Comparison of ENCODE assay signal across 12 mouse cellular contexts in genomic region chr7:66339625-66340024, GRCm38 (mm10). TPM values are rescaled to one million over a fixed set of nuclear protein-coding genes. Genes with fewer than 3 reads are reported as not detected.
A peak's percentile ranks its signal among the peaks of the same experiment; 100 is the strongest.
DNase-seq lines count a peak whose midpoint lies in the region; ATAC-seq and TF ChIP-seq lines count a peak whose summit lies in the region.
"Had no signal": no experiment of that assay in that cellular context is flagged by ENCODE, and none has a peak within 500 bp of the region (broad histone marks: within the 10 kb centered on the region; RNA-seq: fewer than 3 reads in every experiment).

No protein-coding gene starts in this region.

- peak overlapping the region; percentile 52; the same call in 1 of the 2 replicates for H3K27ac ChIP-seq in heart, postnatal 0 days (ENCODE audit: low read depth)
- H3K27ac ChIP-seq: layer of hippocampus, adult 2 months had no signal

- no peak for ATAC-seq in megakaryocyte, adult 5-6 weeks (ENCODE audit: poor library complexity, severe bottlenecking)
- peak; percentile 33 for ATAC-seq in heart, postnatal 0 days (ENCODE audit: insufficient read depth, low read depth)
- ATAC-seq: midbrain, embryonic 16.5 days had no signal

- H3K27me3 ChIP-seq in megakaryocyte, embryonic 14.5 days (replicated peaks) = no peaks in the 10 kb centered on the region
- no peaks in the 10 kb centered on the region for H3K27me3 ChIP-seq in heart, postnatal 0 days (ENCODE audit: control insufficient read depth, insufficient read depth, low read length)
- H3K27me3 ChIP-seq in myocyte (ENCODE audit: control insufficient read depth, insufficient read depth, insufficient read length) = no peaks in the 10 kb centered on the region

- H3K9ac ChIP-seq in heart, postnatal 0 days (replicated peaks; ENCODE audit: low read depth, low read length) = no peak overlapping the region

- peaks cover 54% of the 10 kb centered on the region for H3K36me3 ChIP-seq in megakaryocyte, embryonic 14.5 days (replicated peaks; ENCODE audit: low read length)
- 0 out of 2 replicates have a peak, but pooled peaks cover 5% of the 10 kb centered on the region for H3K36me3 ChIP-seq in heart, postnatal 0 days (replicated peaks; ENCODE audit: control insufficient read depth, insufficient read depth, low read length)
- H3K36me3 ChIP-seq in myocyte (ENCODE audit: control insufficient read depth, insufficient read depth) = no peaks in the 10 kb centered on the region

- H3ac ChIP-seq in myocyte (ENCODE audit: control insufficient read depth, insufficient read length) = no peak overlapping the region

- DNase-seq in adrenal gland, postnatal 36 days = peak; percentile 28 to 49
- no peak for DNase-seq in adrenal gland, postnatal 25 days
- no peak for DNase-seq in heart, postnatal 0 days (ENCODE audit: low spot score)
- no peak for DNase-seq in left cerebral cortex, adult 8-10 months (ENCODE audit: low spot score in 2 of 2)
- DNase-seq in natural killer cell, adult 2 months (ENCODE audit: low spot score in 2 of 2) = no peak

- no peak for TF ChIP-seq EP300 in heart, postnatal 0 days (IDR thresholded peaks at IDR 0.05; ENCODE audit: low read depth)

- TF ChIP-seq POLR2A in myocyte (IDR thresholded peaks at IDR 0.05; ENCODE audit: insufficient read length, low read depth) = no peak

- H3K4me3 ChIP-seq in megakaryocyte, embryonic 14.5 days (replicated peaks) = peak overlapping the region; percentile 88
- H3K4me3 ChIP-seq in heart, postnatal 0 days (ENCODE audit: low read depth, low read length) = no peak overlapping the region
- H3K4me3 ChIP-seq in myocyte = no peak overlapping the region
- H3K4me3 ChIP-seq: layer of hippocampus, adult 2 months had no signal

- WGBS in heart, postnatal 0 days = 7% methylated on average over 5 of the region's 5 CpGs

- no peaks in the 10 kb centered on the region for H3K9me3 ChIP-seq in megakaryocyte, embryonic 14.5 days
- no peaks in the 10 kb centered on the region for H3K9me3 ChIP-seq in heart, postnatal 0 days (replicated peaks; ENCODE audit: control insufficient read depth, low read length)

- H3K79me2 ChIP-seq in myocyte (ENCODE audit: control insufficient read depth, insufficient read depth) = peaks cover 5% of the 10 kb centered on the region

- H3K4me2 ChIP-seq in heart, postnatal 0 days (ENCODE audit: low read depth, low read length) = peak overlapping the region; percentile 3; the same call in 1 of the 2 replicates
- H3K4me2 ChIP-seq in myocyte (ENCODE audit: low read depth) = peak overlapping the region; percentile 68

- TF ChIP-seq CTCF in heart, postnatal 0 days (IDR thresholded peaks at IDR 0.05; ENCODE audit: low read depth) = no peak

- peaks cover 97% of the 10 kb centered on the region for H3K4me1 ChIP-seq in megakaryocyte, embryonic 14.5 days
- H3K4me1 ChIP-seq in heart, postnatal 0 days (ENCODE audit: control insufficient read depth, insufficient read depth) = no peaks in the 10 kb centered on the region

TF ChIP-seq in myocyte, 11 proteins besides CTCF, POLR2A, EP300 and RAD21:
- TF ChIP-seq E2F4 (IDR thresholded peaks at IDR 0.05; ENCODE audit: insufficient read depth) (no peak), TCF3 (IDR thresholded peaks at IDR 0.05; ENCODE audit: insufficient read length, low read depth) (no peak), MYOD1 (IDR thresholded peaks at IDR 0.05; ENCODE audit: control insufficient read depth in 1 of 3, insufficient read length in 2 of 3, low read depth in 2 of 3) (peak in 1 of 3 experiments; percentile 1), MYOG (IDR thresholded peaks at IDR 0.05; ENCODE audit: control insufficient read depth in 1 of 3, insufficient read depth in 1 of 3, insufficient read length in 2 of 3, low read depth in 2 of 3) (no peak), CEBPB (IDR thresholded peaks at IDR 0.05; ENCODE audit: insufficient read depth, poor library complexity, severe bottlenecking) (no peak), POLR2AphosphoS2 (IDR thresholded peaks at IDR 0.05; ENCODE audit: insufficient read length, low read depth) (no peak)
TF ChIP-seq in myocyte: peak in this region for 1.

RNA-seq across cellular contexts. Expression of gene Gm10974, which starts 26.1 kb away (rescaled TPM):
- not detected for total RNA-seq in adrenal gland, postnatal 36 days (2021)
- total RNA-seq in adrenal gland, postnatal 25 days (2021) = not detected in 2 replicates
- not detected in 2 replicates for polyA plus RNA-seq in megakaryocyte, embryonic 14.5 days (2012; ENCODE audit: insufficient read depth, low replicate concordance)
- total RNA-seq in megakaryocyte, adult 5-6 weeks (2015) = not detected in 2 replicates
- not detected in 2 replicates for total RNA-seq in megakaryocyte, adult 5-6 weeks (2017)
- not detected in 2 replicates for total RNA-seq in heart, postnatal 0 days (2014; rRNA removed; ENCODE audit: low replicate concordance)
- not detected in 2 replicates for polyA plus RNA-seq in heart, postnatal 0 days (2015; fragmentation: Nextera tagmentation; extraction: Ambion mirVana)
- not detected for polyA plus RNA-seq in myocyte (2012; fragmentation: generic; extraction: Trizol)
- not detected for total RNA-seq in left cerebral cortex, adult 8-10 months (2022)
- total RNA-seq: adrenal gland, adult 18-20 months; gastrocnemius, postnatal 36 days; layer of hippocampus, adult 2 months had no signal
- polyA plus RNA-seq: midbrain, embryonic 16.5 days had no signal

RNA-seq across cellular contexts. Expression of gene Lrrk1, which starts 48.5 kb away (rescaled TPM):
- total RNA-seq in adrenal gland, postnatal 36 days (2021) = 10 to 100 TPM; 15.3 to 15.5 TPM
- 16.6 and 18.5 TPM in 2 replicates for total RNA-seq in adrenal gland, postnatal 25 days (2021)
- polyA plus RNA-seq in megakaryocyte, embryonic 14.5 days (2012; ENCODE audit: insufficient read depth, low replicate concordance) = 7.7 and 9.8 TPM in 2 replicates
- total RNA-seq in megakaryocyte, adult 5-6 weeks (2015) = 20.6 and 25.6 TPM in 2 replicates
- total RNA-seq in megakaryocyte, adult 5-6 weeks (2017) = 26.6 and 27.9 TPM in 2 replicates
- 10.3 and 10.7 TPM in 2 replicates for total RNA-seq in heart, postnatal 0 days (2014; rRNA removed; ENCODE audit: low replicate concordance)
- polyA plus RNA-seq in heart, postnatal 0 days (2015; fragmentation: Nextera tagmentation; extraction: Ambion mirVana) = 4.0 and 4.1 TPM in 2 replicates
- 24.8 TPM for polyA plus RNA-seq in myocyte (2012; fragmentation: generic; extraction: Trizol)
- 1 to 10 TPM; 3.6 to 6.0 (median 5.2) TPM for total RNA-seq in left cerebral cortex, adult 8-10 months (2022)

Comparison
In these comparisons a context has a peak if more than half of its experiments do, and no peak if none do; other contexts are left out.
1. DNase-seq: peak in adrenal gland, postnatal 36 days (2 of 2); none in adrenal gland, postnatal 25 days (single experiment), heart, postnatal 0 days (single experiment), left cerebral cortex, adult 8-10 months (0 of 2) and natural killer cell, adult 2 months (0 of 2).